Mouse (Mus musculus) testis, adult 2 months (tissue): ENCODE measurements around the gene Tubgcp2.

Source experiments
- CTCF ChIP-seq: fragments of 200-500 bp; IDR thresholded peaks from 2 replicates; pipeline ENCODE4 v1.5.1; 2012; ENCODE audit warnings: low read depth, mild to moderate bottlenecking, inconsistent platforms, low read length, moderate library complexity; ENCODE audit not compliant: control insufficient read depth, insufficient read depth, insufficient replicate concordance
- POLR2A ChIP-seq: fragments of 200-500 bp; IDR thresholded peaks from 2 replicates; pipeline ENCODE4 v1.6.1; 2012; ENCODE audit warnings: low read depth, mild to moderate bottlenecking, inconsistent platforms, low read length, moderate library complexity; ENCODE audit not compliant: control insufficient read depth

- TF ChIP-seq CTCF = no peak
- TF ChIP-seq POLR2A = no peak
These were observed 90.4 kb downstream of the Tubgcp2 start for GRCm38 (mm10) chr7:139946032-139946431.
